Mouse (Mus musculus): ENCODE results near the gene Rragc. TPM values are rescaled to one million over a fixed set of nuclear protein-coding genes. Genes with fewer than 3 reads are reported as not detected.

The Rragc gene
- total and polyA plus RNA-seq, 2 experiments from 2014 or later, result 34.2 to 43.0 TPM

DNA sequence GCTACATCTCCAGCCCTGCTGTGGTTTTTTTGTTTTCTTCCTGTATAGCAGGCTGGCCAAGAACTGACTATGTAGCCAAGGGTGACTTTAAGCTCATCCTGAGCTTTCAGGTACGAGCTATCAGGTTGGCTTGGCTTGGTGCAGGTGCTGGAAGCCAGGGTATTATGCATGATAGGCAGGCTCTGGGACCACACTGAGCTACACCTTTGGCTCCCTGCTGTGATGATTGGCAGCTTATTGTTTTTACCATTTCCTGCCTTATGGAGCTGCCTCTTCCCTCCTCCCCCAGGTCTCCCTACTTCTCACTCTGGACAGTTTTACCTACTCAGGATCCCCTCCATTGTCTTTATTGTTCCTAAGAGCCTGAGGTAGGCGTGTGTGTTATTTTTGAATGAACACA lies 1.6 kb downstream of the Rragc start:
- ATAC-seq (ENCODE audit: insufficient read depth, low read depth) (no peak), DNase-seq (ENCODE audit: low spot score) (no peak)
- 0 out of 2 replicates have a peak overlapping the region, but pooled peaks have one; percentile 95 for H3K9ac ChIP-seq (replicated peaks; ENCODE audit: low read depth, low read length)
- peaks cover 32% of the 10 kb centered on the region for H3K36me3 ChIP-seq (replicated peaks; ENCODE audit: control insufficient read depth, insufficient read depth, low read length)
- no peak overlapping the region for H3K4me3 ChIP-seq (ENCODE audit: low read depth, low read length)
- H3K4me2 ChIP-seq (ENCODE audit: low read depth, low read length), result peak overlapping the region; percentile 80
- no peak overlapping the region for H3K27ac ChIP-seq (ENCODE audit: low read depth)
- 57% methylated on average over 2 of the region's 2 CpGs for WGBS
- H3K4me1 ChIP-seq (ENCODE audit: control insufficient read depth, insufficient read depth), result peaks cover 19% of the 10 kb centered on the region
- H3K27me3 ChIP-seq (ENCODE audit: control insufficient read depth, insufficient read depth, low read length), result no peaks in the 10 kb centered on the region
- TF ChIP-seq EP300 (IDR thresholded peaks at IDR 0.05; ENCODE audit: low read depth) (no peak), CTCF (IDR thresholded peaks at IDR 0.05; ENCODE audit: low read depth) (no peak)
- no peaks in the 10 kb centered on the region for H3K9me3 ChIP-seq (replicated peaks; ENCODE audit: control insufficient read depth, low read length)

DNA sequence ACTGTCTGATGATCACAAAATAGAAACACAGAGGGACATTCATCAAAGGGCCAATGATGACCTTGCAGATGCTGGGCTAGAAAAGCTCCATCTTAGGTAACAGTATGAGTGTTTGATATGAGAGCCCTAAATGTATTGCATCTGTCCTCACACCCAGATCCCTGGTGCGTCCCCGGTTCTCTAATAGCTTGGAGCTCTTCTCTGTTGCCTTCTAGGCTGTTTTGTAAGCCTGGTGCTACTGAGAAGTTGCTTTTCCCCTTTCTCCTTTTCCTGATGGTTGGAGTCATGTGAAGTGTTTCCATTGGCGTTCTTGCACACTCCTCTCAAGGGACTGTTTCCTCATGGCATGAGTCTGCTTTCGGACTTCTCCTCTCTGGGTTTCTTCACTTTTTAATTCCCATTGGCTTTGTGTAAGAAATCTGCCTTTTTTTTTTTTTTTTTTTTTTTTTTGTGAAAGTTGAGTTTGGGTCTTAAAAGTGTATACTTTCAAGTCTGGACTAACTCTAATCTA lies 3.9 kb downstream of the Rragc start:
- Histone ChIP-seq H3K27ac (ENCODE audit: low read depth) (no peak overlapping the region), H3K9ac (replicated peaks; ENCODE audit: low read depth, low read length) (no peak overlapping the region), H3K36me3 (replicated peaks; ENCODE audit: control insufficient read depth, insufficient read depth, low read length) (peaks cover 52% of the 10 kb centered on the region), H3K27me3 (ENCODE audit: control insufficient read depth, insufficient read depth, low read length) (no peaks in the 10 kb centered on the region), H3K4me1 (ENCODE audit: control insufficient read depth, insufficient read depth) (peaks cover 17% of the 10 kb centered on the region), H3K9me3 (replicated peaks; ENCODE audit: control insufficient read depth, low read length) (no peaks in the 10 kb centered on the region), H3K4me3 (ENCODE audit: low read depth, low read length) (no peak overlapping the region), H3K4me2 (ENCODE audit: low read depth, low read length) (no peak overlapping the region)
- WGBS, result 81% methylated on average over 4 of the region's 4 CpGs
- TF ChIP-seq EP300 (IDR thresholded peaks at IDR 0.05; ENCODE audit: low read depth) (no peak), CTCF (IDR thresholded peaks at IDR 0.05; ENCODE audit: low read depth) (no peak)
- DNase-seq (ENCODE audit: low spot score) (no peak), ATAC-seq (ENCODE audit: insufficient read depth, low read depth) (no peak)

GRCm38 (mm10) chr4:123927961-123928360 lies 10.7 kb downstream of the Rragc start:
- Histone ChIP-seq H3K4me1 (ENCODE audit: control insufficient read depth, insufficient read depth) (no peaks in the 10 kb centered on the region), H3K9me3 (replicated peaks; ENCODE audit: control insufficient read depth, low read length) (no peaks in the 10 kb centered on the region), H3K9ac (replicated peaks; ENCODE audit: low read depth, low read length) (no peak overlapping the region), H3K4me3 (ENCODE audit: low read depth, low read length) (no peak overlapping the region), H3K27ac (ENCODE audit: low read depth) (no peak overlapping the region), H3K27me3 (ENCODE audit: control insufficient read depth, insufficient read depth, low read length) (no peaks in the 10 kb centered on the region), H3K4me2 (ENCODE audit: low read depth, low read length) (no peak overlapping the region), H3K36me3 (replicated peaks; ENCODE audit: control insufficient read depth, insufficient read depth, low read length) (peaks cover 88% of the 10 kb centered on the region)
- ATAC-seq (ENCODE audit: insufficient read depth, low read depth) (0 out of 2 replicates have a peak, but pooled peaks have one; percentile 39), DNase-seq (ENCODE audit: low spot score) (peak; percentile 32)
- TF ChIP-seq EP300 (IDR thresholded peaks at IDR 0.05; ENCODE audit: low read depth), result no peak
- TF ChIP-seq CTCF (IDR thresholded peaks at IDR 0.05; ENCODE audit: low read depth), result no peak

- 95% methylated on average over 4 of the region's 4 CpGs for WGBS
These were observed 12.7 kb downstream of the Rragc start for GRCm38 (mm10) chr4:123929994-123930393.

DNA sequence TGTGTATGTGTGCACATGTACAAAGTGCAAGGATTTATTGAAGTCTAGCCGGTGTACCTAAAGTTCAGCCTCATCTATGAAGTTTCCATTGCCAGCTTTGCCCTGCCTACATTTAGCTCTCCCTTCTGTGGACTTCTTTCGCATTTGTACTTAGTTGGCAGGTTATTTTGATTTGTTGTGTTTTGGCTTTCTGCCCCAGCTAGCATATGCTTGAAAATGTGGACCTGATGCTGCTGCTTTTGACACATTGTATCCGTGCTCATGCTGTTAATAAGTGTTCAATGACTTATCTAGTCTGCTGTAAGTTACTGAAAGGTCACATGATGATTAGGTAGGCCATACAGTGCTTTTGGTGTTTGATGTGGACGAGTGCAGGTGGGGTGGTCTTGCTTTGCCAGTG lies 17.1 kb downstream of the Rragc start:
- DNase-seq (ENCODE audit: low spot score), result no peak
- no peak overlapping the region for H3K4me3 ChIP-seq (ENCODE audit: low read depth, low read length)
- 89% methylated on average over 4 of the region's 4 CpGs for WGBS
- no peak overlapping the region for H3K9ac ChIP-seq (replicated peaks; ENCODE audit: low read depth, low read length)
- H3K36me3 ChIP-seq (replicated peaks; ENCODE audit: control insufficient read depth, insufficient read depth, low read length), result peaks cover 72% of the 10 kb centered on the region
- ATAC-seq (ENCODE audit: insufficient read depth, low read depth), result no peak
- no peaks in the 10 kb centered on the region for H3K4me1 ChIP-seq (ENCODE audit: control insufficient read depth, insufficient read depth)
- TF ChIP-seq EP300 (IDR thresholded peaks at IDR 0.05; ENCODE audit: low read depth), result no peak
- no peak for TF ChIP-seq CTCF (IDR thresholded peaks at IDR 0.05; ENCODE audit: low read depth)
- no peaks in the 10 kb centered on the region for H3K9me3 ChIP-seq (replicated peaks; ENCODE audit: control insufficient read depth, low read length)
- H3K27me3 ChIP-seq (ENCODE audit: control insufficient read depth, insufficient read depth, low read length), result no peaks in the 10 kb centered on the region
- H3K4me2 ChIP-seq (ENCODE audit: low read depth, low read length), result no peak overlapping the region
- H3K27ac ChIP-seq (ENCODE audit: low read depth), result no peak overlapping the region

More at GRCm38 (mm10) chr4:123929994-123930393, 12.7 kb downstream of the Rragc start:
- DNase-seq (ENCODE audit: low spot score) (no peak), ATAC-seq (ENCODE audit: insufficient read depth, low read depth) (no peak)
- no peak overlapping the region for H3K9ac ChIP-seq (replicated peaks; ENCODE audit: low read depth, low read length)
- no peak overlapping the region for H3K4me2 ChIP-seq (ENCODE audit: low read depth, low read length)
- H3K36me3 ChIP-seq (replicated peaks; ENCODE audit: control insufficient read depth, insufficient read depth, low read length), result peaks cover 87% of the 10 kb centered on the region
- no peak overlapping the region for H3K4me3 ChIP-seq (ENCODE audit: low read depth, low read length)
- H3K27ac ChIP-seq (ENCODE audit: low read depth), result no peak overlapping the region
- TF ChIP-seq CTCF (IDR thresholded peaks at IDR 0.05; ENCODE audit: low read depth) (no peak), EP300 (IDR thresholded peaks at IDR 0.05; ENCODE audit: low read depth) (no peak)
- H3K27me3 ChIP-seq (ENCODE audit: control insufficient read depth, insufficient read depth, low read length), result no peaks in the 10 kb centered on the region
- no peaks in the 10 kb centered on the region for H3K4me1 ChIP-seq (ENCODE audit: control insufficient read depth, insufficient read depth)
- H3K9me3 ChIP-seq (replicated peaks; ENCODE audit: control insufficient read depth, low read length), result no peaks in the 10 kb centered on the region

DNA sequence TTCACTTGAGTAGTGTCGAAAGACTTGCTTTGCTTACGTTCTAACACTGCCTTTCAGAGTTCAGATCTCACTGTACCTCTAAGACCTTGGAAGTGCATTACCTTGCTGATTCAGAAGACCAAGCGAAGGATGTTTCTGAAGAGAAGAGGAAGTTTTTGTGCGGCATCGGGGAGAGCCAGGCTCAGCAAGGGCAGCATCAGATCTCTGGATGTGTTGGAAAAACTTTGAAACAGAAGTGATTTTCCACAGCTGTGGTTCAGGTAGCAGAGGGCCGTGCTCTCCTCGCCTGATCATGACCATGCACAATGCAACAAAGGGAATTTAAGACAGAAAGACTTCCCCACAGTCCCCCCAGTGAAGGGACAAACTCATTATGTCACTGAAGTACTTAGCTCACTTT lies 18.8 kb downstream of the Rragc start:
- TF ChIP-seq EP300 (IDR thresholded peaks at IDR 0.05; ENCODE audit: low read depth), result no peak
- no peak for TF ChIP-seq CTCF (IDR thresholded peaks at IDR 0.05; ENCODE audit: low read depth)
- Histone ChIP-seq H3K9ac (replicated peaks; ENCODE audit: low read depth, low read length) (no peak overlapping the region), H3K4me1 (ENCODE audit: control insufficient read depth, insufficient read depth) (no peaks in the 10 kb centered on the region), H3K36me3 (replicated peaks; ENCODE audit: control insufficient read depth, insufficient read depth, low read length) (peaks cover 55% of the 10 kb centered on the region), H3K27ac (ENCODE audit: low read depth) (no peak overlapping the region), H3K4me2 (ENCODE audit: low read depth, low read length) (no peak overlapping the region), H3K4me3 (ENCODE audit: low read depth, low read length) (no peak overlapping the region), H3K27me3 (ENCODE audit: control insufficient read depth, insufficient read depth, low read length) (no peaks in the 10 kb centered on the region), H3K9me3 (replicated peaks; ENCODE audit: control insufficient read depth, low read length) (no peaks in the 10 kb centered on the region)
- WGBS, result 85% methylated on average over 7 of the region's 7 CpGs
- DNase-seq (ENCODE audit: low spot score) (no peak), ATAC-seq (ENCODE audit: insufficient read depth, low read depth) (no peak)

All from heart, postnatal 0 days (tissue).